Mouse (Mus musculus): ENCODE results near the gene Grik3.

The Grik3 gene

GRCm38 (mm10) chr4:125490661-125491504, at the start of gene Grik3:
TSS of gene Grik3 (plus strand) at chr4:125490700.
- no peak for DNase-seq (ENCODE audit: low spot score in 2 of 2)

GRCm38 (mm10) chr4:125441821-125442220, 48.7 kb upstream of the Grik3 start:
- no peak for DNase-seq (ENCODE audit: low spot score in 2 of 2)

- no peak for DNase-seq (ENCODE audit: low spot score in 2 of 2)
These were observed 46.1 kb upstream of the Grik3 start for GRCm38 (mm10) chr4:125444366-125444765.

- no peak for DNase-seq (ENCODE audit: low spot score in 2 of 2)
These were observed 39.7 kb upstream of the Grik3 start for GRCm38 (mm10) chr4:125450602-125451321.

- no peak for DNase-seq (ENCODE audit: low spot score in 2 of 2)
These were observed 38.7 kb upstream of the Grik3 start for GRCm38 (mm10) chr4:125451821-125452220.

- no peak for DNase-seq (ENCODE audit: low spot score in 2 of 2)
These were observed 34.0 kb upstream of the Grik3 start for GRCm38 (mm10) chr4:125456506-125456905.

GRCm38 (mm10) chr4:125457152-125458093, 33.1 kb upstream of the Grik3 start:
- DNase-seq (ENCODE audit: low spot score in 2 of 2) = no peak

- DNase-seq (ENCODE audit: low spot score in 2 of 2) = peak in 1 of 2 experiments; percentile 23
These were observed 30.7 kb upstream of the Grik3 start for GRCm38 (mm10) chr4:125459791-125460190.

- no peak for DNase-seq (ENCODE audit: low spot score in 2 of 2)
These were observed 20.7 kb upstream of the Grik3 start for GRCm38 (mm10) chr4:125469711-125470372.

GRCm38 (mm10) chr4:125474903-125475302, 15.6 kb upstream of the Grik3 start:
- DNase-seq (ENCODE audit: low spot score in 2 of 2) = no peak

- DNase-seq (ENCODE audit: low spot score in 2 of 2) = peak in 1 of 2 experiments; percentile 55
These were observed 12.4 kb upstream of the Grik3 start for GRCm38 (mm10) chr4:125478071-125478470.

GRCm38 (mm10) chr4:125481256-125481655, 9.2 kb upstream of the Grik3 start:
- no peak for DNase-seq (ENCODE audit: low spot score in 2 of 2)

GRCm38 (mm10) chr4:125484131-125484530, 6.4 kb upstream of the Grik3 start:
- DNase-seq (ENCODE audit: low spot score in 2 of 2) = no peak

GRCm38 (mm10) chr4:125485416-125486239, 4.9 kb upstream of the Grik3 start:
- DNase-seq (ENCODE audit: low spot score in 2 of 2) = no peak

GRCm38 (mm10) chr4:125486616-125487015, 3.9 kb upstream of the Grik3 start:
- DNase-seq (ENCODE audit: low spot score in 2 of 2) = no peak

GRCm38 (mm10) chr4:125487031-125487430, 3.5 kb upstream of the Grik3 start:
- no peak for DNase-seq (ENCODE audit: low spot score in 2 of 2)

GRCm38 (mm10) chr4:125488796-125489637, 1.5 kb upstream of the Grik3 start:
- no peak for DNase-seq (ENCODE audit: low spot score in 2 of 2)

GRCm38 (mm10) chr4:125489901-125490590, 454 bp upstream of the Grik3 start:
- no peak for DNase-seq (ENCODE audit: low spot score in 2 of 2)
